Mouse (Mus musculus): ENCODE measurements around the gene Atp6v1g3. TPM values are rescaled to one million over a fixed set of nuclear protein-coding genes. Genes with fewer than 3 reads are reported as not detected.

The Atp6v1g3 gene
- total RNA-seq, 2 experiments from 2014 or later, result not detected

DNA sequence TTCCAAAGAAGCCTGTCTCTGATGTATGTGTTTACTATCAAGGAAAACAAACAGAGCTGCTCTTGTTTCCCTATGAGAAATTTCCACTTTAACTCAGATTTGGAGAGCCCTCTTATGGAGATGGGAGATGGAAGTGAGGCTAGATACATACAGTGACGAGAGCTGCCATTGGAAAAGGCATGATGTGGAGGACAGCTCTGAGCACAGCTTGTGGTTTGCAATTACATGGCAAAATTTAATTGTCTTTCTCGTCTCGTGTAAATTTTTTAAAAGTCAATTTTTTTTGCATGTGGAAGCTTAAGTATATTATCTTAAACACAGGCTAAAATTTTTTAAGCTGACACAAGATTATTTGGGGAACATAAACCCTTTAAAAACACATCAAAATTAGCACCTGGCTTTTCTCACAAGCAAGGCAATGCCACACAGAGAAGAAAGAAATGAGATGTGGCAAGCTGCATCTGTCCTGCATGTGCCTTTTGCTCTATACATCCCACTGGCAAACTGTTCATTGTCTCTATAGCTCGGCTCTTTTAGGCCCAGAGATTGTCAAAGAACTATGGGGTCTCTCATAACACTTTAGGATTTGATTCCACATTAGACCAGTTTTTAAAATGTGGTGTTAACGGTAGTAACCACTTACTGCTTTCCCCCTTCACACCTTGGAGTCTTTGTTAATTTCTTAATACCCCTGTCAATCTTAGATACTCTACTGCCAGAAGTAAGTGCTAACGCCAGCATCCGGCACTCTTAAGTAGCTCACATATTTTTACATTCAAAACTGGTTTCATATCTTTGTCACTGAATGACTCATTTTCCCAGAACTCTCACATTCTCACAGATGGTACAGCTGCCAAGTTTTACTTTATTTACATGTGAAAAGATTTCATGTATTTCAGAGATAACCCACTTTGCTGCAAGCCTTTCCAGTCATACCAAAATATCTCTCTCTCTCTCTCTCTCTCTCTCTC, 16.2 kb downstream of the Atp6v1g3 start:
- DNase-seq, result no peak

DNA sequence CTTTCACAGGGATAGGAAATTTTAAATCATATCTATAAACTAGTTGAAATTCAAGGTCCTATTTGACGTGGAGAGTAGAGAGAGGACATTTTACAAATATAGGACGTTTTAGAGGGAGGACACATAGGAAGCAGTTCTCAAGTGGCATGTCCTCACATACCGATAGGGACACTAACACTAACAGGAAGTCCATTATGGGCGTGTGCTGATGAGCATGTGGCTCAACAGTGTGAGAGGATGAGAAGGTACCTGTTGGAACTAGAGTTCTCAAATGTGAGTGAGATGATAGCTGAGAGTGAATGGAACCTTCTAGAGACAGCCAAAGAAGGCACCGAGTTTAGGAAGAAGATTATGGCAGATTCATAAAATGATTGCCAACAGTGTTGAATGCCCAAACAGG, 17.9 kb downstream of the Atp6v1g3 start:
- DNase-seq, result no peak

DNA sequence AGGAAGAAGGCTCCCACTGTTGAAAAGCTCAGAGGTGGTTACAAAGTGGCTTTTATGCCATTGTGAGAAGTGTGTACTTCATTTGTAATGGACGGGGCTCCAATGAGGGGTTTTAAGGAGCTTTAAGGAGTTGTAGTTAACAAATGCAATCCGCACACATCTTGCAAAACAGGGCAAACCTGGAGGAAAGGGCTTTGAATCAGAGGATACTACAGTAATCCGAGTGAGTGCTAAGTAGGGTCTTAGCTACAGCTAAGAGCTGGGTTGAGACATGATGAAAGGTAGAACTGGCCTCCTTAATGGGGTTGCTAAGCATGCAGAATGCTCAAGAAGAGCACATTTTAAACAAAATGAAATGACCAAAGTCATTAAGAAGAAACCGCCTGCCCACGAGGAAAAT, 20.9 kb downstream of the Atp6v1g3 start:
- no peak for DNase-seq

DNA sequence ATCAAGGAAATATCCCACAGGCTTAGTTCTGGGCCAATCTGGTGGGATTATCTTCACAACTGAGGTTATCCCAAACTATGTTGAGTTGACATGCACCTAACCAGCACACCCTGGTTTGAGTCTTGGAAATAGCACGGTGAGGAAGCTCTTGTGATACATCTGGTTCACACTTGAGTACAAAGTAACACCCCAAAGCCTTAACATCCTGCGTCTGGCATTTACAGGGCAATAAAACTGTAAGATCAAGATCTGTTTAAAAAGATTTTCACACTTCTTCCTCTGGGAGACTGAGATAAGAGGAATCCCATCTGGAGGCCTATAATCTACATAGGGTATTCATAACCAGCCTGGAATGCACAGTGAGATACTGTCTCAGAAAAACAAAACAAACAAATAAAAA, 24.6 kb downstream of the Atp6v1g3 start:
- DNase-seq, result no peak

DNA sequence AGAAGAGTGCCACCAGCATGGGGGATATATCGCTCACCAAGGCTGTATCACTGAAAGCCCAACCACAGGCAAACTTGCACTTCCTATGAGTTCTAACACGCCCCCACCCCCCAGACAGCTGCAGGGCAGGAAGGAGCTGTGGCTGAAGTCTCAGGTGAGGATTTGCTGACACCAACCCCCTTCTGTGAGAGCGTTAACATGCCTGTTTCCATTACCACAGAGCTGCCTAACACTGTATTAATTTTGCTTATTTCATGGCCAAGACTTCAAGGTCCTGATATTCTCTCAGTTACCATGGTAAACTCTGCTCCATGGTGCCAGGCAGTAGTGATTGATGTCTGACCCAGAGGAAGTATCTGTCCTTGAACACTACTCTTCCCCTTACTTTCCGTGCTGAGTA, 26.0 kb downstream of the Atp6v1g3 start:
- no peak for DNase-seq

DNA sequence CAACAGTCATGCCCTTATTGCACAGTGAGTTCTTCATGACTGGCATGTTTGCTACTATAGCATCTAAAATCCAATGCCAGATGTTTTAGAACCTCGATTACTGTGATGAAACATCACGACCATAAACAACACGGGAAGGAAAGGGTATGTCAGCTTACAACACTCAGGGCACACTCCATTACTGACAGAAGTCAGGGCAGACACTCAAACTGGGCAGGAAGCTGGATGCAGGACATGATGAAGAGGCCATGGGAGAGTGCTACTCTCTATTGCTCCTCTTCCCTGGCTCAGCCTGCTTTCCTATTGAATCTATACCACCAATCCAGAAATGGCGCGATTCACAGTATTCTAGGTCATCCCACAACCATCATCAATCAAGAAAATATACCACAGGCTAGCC, 28.4 kb downstream of the Atp6v1g3 start:
- DNase-seq, result no peak

DNA sequence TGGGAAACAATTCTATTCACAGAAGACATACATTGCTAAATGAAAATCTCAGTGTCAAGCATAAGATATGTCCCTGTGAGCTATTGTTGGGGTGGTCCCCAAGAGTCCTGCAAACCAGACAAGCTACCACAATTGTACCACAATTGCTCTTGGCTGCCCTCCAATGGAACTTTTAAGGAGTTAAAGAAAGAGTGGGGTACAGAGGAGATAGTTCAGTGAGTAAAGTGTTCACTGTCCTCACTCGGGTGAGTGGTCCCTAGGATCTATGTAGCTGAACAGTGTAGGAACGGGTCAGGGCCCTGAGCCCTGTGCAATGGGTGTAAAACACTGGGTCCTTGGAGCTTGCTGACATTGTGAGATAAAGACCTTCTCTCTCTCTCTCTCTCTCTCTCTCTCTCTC, 29.2 kb downstream of the Atp6v1g3 start:
- no peak for DNase-seq

DNA sequence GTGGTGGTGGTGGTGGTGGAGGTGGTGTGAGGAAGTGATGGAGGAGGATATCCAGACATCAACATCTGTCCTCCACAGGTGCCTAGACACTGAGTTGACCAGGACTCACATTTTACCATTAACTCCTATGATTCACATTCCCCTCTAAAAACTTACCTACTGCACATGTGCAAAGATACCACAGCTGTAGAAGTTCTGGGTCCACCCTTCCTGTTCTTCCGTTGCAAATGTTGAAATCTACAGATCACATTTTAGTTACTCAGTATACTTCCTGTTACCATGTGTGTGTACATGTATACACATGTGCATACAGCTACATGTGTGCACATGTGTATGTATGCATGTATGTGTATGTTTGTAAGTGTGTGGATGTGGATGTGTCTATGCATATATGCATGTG, 29.8 kb downstream of the Atp6v1g3 start:
- no peak for DNase-seq

DNA sequence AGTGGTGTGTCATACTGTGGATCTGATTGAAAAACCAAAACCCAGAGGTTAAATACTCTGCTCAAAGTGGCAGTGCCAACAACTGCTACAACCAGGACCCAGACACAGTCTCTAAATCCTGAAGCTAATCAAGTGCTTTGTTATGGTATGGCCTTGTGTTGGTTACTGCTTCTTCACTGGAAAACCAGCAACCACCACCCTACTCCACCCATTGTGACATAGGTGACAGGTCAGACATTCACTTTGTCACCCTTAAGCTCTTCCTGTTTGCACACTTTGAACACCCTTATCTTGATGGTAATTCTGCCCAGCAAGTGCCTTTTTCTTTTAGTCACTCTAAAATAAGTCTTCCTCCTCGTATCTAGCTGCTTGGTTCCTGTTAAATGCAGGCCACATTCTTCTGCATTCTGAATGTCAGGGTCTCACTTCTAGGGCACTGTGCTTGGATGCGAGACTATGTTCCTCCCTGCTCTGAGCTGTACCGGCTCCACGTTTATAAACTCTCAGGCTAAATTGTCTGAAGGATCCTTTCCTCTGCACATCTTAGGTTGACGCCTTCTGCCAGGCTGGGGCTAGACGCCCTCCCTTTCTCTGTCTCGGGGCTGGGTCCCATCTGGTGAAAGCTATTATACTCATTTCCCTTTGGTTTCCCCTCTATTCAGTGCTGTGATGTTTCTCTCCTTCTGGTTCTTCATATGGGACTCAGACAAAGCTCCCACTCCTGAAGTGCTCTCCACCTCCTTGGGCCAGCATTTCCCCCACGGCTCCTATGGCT, 30.8 kb downstream of the Atp6v1g3 start:
- no peak for DNase-seq

DNA sequence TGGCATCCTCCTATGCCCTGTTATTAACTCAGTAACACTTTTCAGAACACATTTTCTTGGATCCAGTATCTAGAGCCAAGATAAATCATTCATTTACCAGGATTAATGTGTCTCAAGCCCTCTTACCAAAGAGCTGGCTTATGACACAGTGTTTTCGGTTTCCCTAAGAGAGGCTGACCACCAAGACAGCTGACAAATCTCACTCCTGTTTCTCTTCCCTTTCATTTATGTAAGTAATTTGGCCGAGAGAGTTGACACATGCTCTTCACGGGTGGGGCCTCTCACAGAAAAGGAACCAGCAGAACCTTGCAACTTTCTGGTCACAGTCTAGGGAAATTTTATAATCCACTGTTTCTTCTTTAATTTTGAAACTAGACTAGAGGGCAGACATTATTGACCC, 49.1 kb downstream of the Atp6v1g3 start:
- DNase-seq, result no peak

DNA sequence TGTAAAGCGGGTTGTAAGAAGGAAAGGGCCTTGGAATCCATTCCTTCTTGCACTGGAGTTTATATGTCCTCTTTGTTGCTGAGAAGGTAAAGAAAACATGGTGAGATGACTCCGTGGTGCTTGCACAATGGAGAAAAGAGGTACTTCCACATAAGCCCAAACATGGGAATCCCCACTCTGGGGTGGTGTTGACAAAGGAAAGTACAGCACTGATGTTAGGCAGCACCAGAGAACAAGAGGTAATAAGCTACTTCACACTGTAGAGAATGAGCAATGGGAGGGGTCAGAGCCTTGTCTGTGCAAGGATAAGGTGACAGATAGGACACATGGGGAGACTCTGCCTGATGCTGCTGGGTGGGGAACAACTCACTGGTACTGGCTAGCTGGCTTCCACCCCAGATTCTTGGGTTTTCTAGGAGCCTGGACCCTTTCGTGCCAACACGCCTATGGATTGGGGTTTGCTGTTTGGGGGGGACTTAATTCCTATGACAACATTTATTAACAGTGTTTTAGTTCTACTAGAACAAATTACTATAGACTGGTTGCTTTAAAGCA, 49.6 kb downstream of the Atp6v1g3 start:
- DNase-seq, result no peak

DNA sequence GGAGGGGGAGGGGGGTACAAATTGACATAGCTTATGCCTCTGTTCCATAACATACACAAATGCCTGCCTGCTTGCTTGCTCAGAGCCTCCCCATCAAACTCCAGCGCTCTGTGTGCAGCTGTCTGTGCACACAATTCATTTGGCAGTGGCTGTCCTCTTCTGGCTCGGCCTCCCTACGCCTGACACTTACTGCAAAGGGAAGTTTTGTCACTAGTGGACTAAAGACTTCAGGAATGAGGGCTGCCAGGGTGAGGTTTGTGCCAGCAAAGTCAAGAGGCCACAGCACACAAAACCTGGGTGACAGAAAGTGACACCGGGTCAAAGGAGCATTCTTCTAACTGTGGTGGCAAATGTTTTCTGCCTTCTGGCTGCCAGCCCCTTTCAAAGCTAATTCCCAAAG, 52.6 kb downstream of the Atp6v1g3 start:
- peak; percentile 22 for DNase-seq

DNA sequence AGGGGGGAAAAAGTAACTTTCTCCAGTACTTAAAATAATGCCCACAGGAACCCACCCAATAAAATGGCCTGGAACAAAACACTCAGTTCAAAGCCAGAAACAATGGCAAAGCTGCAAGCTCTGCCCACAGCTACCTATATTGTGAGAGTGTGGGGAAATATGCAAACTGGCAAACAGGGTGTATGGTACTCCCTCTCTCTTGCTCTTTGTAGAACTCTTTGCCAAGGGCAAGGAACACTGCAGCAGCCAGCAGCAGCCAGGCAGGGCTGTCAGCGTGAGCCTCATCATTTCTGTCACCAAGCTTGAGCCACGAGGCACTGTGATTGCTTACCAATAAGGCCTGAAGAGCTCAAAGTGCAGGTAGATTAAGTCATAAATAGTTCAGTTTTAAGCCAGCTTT, 53.0 kb downstream of the Atp6v1g3 start:
- DNase-seq, result no peak

DNA sequence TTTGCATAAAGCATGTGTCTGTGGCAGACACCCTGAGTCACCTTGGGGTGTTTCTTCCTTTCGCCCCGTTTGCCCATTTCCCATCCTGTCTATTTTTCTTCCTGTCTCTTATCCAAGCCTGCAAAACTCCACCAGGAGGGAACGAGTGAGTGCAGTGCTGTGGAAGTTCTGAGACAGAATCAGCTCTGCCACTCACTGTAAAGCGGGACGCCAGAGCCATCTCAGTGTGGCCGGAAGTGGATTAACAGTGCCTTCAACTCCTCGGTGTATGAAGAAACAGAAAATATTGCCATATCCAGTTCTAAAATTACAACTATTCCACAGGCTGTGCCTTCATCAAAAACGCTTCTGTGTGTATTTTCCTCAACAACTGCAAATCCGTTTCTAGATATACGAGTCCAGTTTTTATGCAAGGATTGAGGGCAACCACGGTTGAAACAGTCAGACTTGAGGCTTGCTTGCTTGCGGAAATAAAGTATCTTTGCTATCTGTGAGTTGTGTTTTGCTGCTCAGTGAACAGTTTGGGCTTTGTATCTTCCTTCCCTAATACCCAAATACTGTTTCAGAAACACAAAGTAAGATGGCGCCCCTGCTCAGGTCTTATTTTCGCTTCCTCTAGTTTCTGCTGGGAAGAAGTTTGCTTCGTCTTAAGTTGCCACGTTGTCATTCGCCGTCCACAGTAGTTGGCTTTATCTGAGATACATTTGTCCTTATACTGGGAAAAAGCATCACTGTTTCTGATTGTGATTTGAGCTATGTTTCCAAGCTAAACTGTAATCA, 54.1 kb downstream of the Atp6v1g3 start:
- no peak for DNase-seq

DNA sequence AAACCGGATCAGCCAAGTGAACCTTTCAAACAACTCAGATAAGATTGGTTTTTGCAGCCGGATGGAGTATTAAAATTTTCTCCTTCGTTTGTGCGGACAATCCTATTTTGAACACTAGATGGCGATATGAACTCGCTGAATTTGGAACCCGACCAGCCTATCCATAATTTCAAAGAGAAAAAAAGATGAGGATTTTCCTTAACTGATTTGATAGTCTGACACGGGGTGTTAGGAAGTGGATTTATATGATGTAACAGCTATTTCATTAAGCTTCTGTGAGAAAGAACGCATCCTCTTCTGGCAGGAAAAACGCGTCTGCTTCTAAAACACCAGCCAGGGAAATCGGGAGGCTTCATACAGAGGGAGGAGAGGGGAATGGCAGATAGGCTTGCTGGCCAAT, 54.8 kb downstream of the Atp6v1g3 start:
- DNase-seq, result peak; percentile 37

DNA sequence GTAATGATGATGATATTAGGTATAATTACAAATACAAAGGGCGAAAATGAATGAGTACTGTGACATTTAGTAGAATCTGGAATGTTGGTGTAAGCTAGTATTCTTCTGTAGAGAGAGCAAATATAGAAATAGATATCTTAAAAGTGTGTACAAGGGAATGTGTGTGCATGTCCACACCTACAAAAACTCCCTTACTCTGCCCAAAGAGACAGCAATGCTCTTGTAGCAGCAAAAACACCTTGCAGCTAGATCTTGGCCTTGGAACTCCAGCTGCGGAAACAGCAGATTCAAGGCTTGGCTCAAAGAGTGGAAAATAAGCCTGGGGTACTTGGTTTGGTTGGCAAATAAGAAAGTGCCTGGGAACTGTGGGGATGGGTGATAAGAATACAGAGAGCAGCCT, 57.0 kb downstream of the Atp6v1g3 start:
- no peak for DNase-seq

DNA sequence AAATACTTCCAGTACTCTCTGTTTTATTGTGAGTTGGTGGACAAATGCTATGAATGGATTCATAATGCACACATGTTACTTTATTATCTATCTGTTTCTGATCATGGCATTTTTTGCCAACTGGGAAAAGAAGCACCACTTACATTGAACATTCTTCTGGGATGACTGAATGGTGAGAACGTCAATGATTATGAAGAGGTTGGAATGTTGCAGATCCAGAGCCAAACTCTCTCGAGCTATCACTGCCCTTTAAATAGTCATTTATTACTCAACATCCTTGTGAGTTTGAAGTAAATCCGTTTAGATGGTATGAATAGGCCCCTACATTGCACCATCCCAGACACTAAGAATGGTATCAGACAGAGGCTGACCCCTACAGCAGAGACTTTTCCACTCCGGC, 58.1 kb downstream of the Atp6v1g3 start:
- DNase-seq, result no peak

DNA sequence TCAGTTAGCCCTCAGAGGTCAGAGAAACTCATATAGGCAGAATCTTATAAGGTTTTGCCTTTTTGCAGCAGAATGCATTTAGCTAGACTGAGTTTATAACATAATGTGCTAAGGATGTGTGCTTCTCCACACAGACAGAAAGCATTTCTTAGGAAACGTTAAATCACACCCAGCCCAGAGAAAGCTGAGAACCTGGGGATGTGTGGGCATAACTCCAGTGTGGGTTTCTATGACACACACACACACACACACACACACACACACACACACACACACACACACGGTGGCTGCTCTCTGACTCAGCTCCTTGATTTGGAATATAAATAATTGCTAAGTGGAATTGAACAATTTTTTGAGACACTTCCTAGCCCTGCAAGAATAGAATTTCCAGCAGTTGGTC, 61.2 kb downstream of the Atp6v1g3 start:
- no peak for DNase-seq

DNA sequence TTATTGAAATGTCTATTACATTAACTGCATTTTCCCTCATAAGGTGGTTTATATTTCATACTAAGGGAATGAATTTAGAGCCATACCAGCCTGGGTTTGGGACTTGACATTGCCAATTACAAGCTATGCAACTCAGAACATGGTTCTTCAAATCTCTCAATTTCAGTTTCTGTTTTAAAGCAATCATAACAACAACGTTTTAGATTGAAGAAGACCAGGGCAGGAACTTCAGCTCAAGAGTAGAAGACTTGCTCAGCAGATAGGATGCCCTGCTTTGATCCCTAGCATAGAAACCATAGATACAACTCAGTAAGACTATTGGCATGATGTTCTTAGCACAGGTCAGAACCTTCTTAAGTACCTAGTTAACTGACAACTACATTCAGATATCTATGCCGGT, 63.9 kb downstream of the Atp6v1g3 start:
- no peak for DNase-seq

Data from heart, postnatal 4 days (tissue).